Mouse (Mus musculus): ENCODE data around the gene Capn15.
A peak's percentile ranks its signal among the peaks of the same experiment; 100 is the strongest.

The Capn15 gene

DNA sequence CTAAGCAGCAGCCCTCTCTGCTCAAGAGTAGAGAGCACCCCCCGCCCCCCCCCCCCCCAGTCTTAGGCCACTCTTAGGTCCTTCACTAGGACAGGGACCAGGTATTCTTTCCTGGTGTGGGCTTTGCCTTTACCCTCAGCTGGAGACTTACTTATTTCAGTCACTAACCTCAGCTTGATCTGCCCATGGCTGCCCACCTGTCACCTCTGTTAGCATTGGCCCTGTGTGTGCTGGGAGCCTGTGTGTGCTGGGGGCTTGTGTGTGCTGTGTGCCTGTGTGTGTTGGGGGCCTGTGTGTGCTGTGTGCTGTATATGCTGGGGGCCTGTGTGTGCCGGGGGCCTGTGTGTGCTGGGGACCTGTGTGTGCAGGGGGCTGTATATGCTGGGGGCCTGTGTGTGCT, 30.9 kb downstream of the Capn15 start:
- no peak for DNase-seq

DNA sequence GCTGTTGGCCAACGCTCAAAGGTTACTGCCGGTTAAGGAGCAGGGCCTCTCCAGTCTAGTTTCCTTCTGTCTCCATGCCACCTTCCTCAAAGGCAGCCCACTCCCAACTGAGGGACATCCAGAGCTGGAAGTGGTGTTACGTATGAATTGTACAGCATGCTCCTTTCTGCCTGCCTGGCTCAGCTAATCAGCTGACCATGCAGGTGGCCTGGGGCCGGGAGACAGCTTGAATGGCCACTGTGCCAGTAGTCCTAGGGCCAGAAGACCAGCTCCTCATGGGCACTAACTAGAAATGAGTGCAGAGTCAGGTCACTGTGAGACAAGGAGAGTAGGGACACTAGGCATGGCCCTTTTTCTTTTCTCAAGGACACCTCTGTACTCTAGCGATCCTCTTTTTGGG, 32.4 kb downstream of the Capn15 start:
- no peak for DNase-seq

DNA sequence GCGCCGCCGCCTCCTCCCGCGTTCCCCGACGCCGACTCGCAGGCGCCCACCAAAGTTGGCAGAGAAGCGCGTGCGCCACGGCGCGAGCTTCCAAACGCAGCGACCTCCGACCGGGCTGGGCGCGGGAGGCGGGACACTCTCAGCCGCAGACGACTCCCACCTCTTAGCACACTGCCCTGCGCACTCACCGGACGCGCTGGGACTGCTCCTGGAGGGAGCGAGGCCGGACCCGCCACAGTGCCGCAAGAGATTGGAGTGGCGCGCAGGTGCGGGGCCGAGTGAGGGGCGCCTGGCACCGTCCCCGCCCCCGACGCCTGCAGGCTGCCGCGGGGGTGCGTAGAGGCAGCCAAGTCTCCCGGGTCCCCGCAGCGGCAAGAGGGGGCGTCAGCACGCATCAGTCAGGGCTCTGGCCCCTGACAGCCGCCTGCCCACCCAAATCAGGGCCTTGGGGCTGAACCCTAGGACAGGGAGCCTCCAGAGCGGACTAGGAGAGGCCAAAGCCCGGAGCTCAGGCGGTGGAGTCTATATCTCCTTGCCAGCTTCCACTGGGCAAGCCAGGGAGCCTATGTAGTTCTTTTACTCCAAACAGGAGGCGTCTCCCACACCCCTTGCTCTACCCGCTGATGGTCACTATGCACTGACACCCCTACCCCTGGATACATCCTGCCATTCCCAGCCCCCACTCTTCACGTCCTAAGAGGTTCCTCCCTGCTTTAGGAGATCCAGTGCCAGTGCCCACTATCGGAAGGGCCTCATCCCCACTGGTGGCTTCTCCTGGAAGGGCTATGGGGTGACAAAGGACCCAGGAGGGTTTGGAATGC, 33.6 kb downstream of the Capn15 start, which contains the start of gene A930017K11Rik:
Gene A930017K11Rik (minus strand): TSS at position 763 of the 821 bp plus-strand sequence.
- DNase-seq, result peak in 1 of 2 experiments; percentile 68

DNA sequence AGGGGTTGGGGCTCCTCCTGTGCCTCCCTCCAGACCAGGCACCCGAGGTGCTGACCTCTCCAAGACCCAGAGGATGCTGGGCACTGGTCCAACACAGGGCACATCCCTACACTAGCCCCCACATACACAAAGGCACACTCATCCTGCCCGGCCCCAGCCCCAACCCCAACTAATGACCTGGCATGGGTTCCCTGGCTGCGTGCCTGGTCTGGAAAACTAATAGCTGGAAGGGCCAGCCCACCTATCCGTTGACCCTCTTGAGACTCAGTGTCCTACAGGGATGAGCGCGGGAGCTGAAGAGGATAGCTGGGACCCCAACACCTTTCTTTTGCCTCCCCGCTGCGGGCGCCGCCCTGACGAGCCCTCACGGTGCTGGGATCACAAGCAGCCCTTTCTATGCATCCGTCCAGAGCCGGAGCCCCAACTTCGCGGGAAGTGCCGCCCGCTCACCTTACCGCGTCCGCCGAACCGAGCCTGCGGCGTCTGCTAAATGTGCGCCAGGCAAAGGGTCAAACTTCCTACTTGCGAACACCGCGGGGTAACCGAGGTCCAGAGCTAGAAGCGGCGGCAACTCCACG, 34.3 kb downstream of the Capn15 start:
- DNase-seq, result peak; percentile 38 to 39

DNA sequence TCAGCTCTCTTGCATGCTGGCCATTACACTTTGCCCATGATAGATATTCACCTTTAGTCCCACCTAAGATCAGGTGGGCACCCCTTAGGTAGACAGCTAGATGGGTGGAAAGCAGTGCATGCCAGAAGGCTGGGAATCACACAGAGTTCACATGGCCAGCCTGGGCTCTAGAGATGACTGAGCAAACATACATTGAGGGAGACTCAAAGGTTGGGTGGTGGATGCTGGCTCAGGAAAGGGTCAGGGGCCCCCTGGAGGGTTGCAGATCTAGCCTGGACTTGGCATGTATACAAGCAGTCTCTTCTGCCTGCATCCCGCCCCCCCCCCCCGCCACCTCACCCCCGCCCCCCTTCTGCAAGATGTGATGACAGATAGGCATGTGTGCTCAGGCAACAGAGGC, 34.9 kb downstream of the Capn15 start:
- no peak for DNase-seq

DNA sequence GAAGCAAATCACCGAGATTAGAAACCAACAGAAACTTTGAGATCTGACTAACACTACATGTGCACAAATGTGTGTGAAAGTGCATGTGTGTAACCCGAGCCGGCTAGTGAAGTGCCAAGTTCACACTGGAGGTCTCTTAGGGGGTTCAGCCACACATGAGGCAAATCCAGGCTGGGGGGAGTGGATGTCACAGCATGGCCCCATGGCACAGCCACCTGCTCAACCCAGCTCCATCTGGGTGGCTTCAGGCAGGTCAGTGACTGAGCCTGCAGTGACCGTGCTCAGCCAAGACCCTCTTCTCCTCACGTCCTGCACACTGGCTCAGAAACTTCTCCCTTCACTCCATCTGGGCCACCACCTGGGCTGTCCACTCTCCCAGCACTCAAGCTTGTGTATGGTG, 35.6 kb downstream of the Capn15 start:
- DNase-seq, result peak in 1 of 2 experiments; percentile 36

DNA sequence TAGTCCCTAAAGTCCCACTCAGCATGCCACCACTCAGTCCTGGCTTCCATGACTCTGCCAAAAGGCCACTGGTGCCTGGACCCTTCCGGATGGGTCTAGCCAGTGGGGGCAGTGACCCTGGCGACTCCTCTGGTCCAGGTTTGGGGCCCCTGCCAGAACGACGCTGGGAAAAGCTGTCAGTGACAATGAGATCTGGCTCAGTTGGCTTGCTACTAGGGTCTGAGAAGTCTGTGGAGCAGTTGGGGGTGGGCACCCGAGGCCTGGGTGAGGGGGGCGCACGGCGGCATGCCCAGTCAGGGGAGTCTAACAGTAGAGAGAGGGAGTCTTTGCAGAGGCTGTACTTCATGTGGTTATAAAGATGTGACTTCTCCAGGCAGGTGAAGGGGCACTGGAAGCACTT, 37.5 kb downstream of the Capn15 start:
- no peak for DNase-seq

DNA sequence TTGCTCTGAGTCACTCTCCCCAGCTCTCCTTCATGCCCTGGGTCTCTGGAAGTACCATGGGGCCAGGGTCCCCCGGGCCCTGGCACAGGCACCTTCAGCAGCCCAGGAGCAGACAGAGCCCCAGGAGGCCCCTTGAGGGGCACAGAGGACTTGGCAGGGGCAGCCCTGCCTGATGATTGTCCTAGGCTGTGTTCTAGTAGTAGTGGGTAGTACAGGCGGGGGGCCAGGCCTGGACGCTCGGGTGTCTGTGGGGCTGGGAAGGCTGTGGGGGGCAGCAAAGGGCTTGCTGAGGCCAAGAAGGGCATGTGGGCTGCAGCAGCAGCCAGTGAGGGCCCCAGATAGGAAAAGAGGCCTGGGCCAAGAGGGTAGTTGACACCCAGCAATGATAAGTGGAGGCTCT, 38.0 kb downstream of the Capn15 start:
- no peak for DNase-seq

DNA sequence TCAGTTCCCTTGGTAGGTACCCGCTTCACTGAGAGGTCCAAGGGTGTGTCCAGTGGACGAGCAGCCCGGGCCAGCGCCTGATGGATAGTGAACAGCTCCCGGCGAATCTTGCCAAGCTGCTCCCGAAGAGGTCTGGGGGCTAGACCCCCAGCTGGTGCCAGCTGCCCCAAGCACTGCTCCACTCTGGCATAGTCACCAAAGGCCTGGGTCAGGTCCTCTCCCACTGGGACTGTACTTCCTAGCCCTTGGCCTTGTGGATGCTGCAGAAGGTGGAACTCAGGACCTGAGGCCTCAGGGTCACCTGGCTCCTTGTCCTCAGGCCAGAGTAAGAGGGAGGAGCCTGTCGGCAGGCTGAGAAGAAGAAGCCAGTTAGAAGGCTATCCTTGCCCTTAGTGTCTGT, 38.7 kb downstream of the Capn15 start:
- no peak for DNase-seq

DNA sequence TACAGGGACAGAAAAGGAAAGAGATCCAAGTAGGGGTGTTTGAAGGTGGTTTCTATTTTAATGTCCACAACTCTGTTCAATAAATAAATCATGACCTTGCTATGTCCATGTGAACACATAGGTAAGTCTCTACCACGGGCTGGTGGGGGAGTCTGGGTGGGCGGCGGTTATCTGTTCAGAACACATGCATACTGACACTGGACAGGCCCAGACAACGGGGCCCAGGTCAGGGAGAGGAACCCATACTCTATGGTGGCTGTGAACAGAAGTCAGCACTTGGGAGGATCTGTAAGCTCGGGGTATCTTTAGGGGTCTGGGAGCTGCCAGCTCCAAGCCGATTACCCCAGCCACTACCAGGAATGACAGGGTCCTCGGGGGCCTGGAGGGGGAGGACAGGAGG, 39.2 kb downstream of the Capn15 start:
- no peak for DNase-seq

DNA sequence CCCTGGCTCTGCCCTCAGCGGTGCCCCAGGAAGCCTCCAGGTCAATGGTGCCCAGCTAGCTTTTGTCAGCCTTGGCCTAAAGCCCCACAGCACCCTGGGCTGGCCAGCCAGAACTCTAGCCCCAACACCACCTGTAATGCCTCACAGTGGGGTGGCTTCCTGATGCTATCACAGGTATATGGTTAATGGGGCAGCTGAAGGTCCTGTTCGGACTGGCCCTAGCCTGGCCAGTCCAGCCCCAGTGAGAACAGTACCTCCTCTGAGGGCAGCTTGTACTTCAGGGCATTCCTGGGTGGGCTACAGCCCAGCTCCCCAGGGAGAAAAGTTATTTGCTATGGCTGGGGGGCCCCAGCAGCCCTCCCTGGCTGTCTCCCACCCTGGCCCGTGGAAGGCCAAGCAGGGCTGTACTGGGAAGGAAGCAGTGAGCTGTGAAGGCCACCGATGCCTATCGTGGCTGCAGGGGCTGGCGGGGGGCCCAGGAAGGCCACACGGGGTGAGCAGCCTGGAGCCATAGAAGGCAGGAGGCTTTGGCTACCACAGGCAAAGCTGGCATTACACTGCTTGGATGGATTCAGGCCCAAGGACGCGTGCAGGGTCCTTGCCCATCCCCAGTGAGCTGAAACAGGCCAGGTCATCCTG, 40.0 kb downstream of the Capn15 start:
- DNase-seq, result peak; percentile 52 to 89

DNA sequence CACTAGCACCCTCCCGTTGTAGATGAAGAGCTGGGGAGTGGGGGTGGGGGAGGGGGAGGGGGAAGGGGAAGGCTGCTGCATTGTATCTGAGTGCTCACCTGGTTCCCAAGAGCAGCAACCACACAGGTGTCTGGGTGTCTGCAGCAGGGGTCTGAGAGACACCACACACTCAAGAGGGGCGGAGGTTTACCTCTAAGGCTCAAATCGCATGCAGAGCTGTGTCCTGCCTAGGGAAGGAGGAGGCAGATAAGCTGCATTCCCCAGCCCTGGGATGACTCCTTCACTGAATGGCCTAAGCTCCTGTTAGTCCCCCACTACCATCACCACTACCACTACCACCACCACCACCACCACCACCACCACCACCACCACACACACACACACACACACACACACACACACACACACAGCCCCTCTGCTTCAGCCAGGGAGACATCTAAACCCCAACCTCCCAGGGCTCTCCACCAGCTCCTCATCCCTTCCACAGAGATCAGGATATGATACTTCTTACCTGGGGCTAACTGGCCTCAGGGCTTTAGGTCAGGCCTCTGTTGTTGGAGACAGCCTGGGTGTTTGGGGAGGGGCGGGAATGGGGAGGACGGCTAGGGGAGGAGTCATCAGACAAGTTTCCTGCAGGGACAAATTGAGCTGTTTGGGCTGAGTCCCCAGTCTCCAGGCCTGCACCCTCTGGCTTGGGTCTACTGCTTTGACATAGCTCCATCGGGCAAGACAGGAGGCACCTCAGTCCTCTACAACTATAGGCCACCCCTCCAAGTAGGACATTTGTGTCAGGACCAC, 41.0 kb downstream of the Capn15 start, which contains the start of the genes Pigq and Nhlrc4:
Gene Pigq (minus strand): TSS at position 571 of the 798 bp plus-strand sequence.
Gene Nhlrc4 (minus strand): TSS at position 596 of the 798 bp plus-strand sequence.
- peak in 1 of 2 experiments; percentile 37 for DNase-seq

DNA sequence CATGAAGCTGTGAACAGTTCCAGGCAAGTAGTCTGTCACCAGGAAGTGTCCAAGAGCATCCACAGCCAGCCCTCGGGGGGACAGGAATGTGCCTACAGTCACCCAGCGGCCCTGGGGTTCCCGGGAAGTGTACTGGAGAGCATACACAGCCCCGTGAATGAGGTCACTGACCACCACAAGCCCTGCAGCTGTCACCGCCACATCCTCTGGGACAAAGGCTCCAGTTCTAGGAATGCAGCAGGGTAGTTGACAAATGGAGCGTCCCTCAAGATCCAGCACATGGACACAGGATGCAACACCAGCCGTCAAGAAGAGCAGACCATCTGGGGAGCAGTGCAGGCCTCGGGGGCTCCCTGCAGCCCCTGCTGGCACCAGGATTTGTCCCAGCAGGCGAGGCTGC, 41.8 kb downstream of the Capn15 start:
- no peak for DNase-seq

DNA sequence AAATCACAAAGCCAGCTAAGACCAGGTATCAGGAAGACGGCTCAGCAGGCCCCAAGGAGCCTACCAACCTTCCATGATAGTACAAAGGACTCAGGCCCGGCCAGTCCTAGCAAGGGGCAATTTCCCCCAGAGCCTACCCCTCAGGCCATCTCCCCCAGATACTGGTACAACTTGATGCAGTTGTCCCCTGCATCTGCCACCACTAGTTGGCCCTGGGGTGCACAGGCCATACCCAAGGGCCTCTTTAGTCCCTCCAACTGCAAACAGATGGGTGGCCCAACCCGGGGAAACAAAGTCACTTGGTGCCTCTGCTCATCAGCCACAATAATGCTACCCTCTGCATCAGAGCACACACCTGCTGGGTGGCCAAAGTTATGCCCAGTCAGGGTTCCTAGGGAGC, 42.4 kb downstream of the Capn15 start:
- DNase-seq, result no peak

DNA sequence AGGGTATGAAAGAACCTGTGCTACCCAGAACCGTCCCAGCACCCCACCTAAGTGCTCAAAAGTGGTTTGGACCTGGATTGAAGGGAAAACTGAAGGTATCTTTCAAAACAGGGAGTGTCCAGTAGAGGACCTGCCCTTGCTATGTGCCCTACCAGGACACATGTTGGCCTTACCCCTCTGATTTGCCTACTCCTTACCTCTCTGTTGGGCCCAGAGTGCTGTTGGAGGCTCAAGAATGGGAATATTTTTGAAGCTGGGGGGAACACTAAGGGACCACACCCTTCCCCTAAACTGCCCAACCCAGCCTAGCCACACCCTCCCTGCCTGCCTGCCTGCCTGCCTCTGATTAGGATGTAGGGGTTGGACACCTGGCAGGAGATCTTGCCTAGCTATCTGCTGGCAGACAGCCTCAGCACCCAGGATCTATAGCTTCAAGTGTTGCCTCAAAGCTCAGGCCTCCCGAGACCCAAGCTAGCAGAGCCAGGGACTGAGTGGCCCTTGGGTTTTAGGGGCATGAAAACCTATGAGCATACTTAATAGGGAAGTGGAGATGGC, 42.9 kb downstream of the Capn15 start:
- DNase-seq, result no peak

DNA sequence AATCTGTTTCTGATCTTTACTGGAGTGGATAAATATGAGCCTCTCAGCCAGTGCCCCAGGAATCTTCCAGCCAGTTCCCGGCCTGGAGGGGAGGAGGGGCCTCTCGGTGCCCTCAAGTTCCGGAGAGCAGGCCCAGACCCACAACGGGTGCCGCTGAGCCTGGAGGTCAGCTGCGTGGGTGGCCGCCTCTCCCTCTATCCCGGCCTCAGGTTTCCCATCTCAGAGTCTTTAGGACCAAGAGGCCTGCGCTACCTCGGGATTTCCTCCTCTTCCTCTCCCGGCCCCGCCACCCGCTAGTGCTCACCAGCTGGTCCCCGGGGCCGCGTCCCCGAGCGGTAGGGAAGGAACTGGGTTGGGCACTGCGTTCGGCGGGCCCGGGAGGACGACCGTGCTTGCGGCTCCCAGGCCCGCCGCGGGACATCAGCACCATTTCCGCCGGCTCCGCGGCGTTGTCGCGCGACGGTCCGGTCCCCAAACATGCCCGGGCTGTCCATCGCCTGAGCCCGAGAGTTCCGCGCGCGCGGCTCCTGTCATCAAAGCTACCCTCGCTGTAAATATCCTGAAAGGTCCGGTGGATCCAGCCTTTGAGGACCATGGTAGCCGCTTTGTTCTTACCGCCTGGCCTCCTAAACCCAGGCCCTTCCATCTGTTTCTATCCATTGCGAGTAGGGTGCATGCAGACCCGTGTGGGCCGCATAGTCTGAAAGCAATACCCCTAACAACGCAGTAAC, 43.9 kb downstream of the Capn15 start:
- peak; percentile 82 to 89 for DNase-seq

DNA sequence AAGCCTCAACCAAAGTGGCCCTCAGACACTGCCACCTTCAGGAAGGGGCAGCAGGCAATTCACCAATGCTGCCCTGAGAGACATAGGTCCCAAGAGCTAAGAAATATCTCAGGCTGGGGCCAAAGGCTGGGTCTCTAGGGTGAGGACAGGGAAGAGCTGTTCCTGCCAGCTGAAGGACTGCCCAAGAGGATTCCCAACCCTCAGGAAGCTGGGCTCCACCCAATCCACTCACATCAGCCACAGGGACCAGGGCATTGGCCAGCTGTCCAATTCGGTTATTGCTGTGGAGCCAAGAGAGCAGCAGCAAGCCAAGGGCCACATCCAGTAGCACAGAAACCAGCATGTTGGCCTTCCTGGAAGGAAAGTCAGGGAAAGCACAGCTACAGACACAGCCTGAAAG, 51.1 kb downstream of the Capn15 start:
- no peak for DNase-seq

DNA sequence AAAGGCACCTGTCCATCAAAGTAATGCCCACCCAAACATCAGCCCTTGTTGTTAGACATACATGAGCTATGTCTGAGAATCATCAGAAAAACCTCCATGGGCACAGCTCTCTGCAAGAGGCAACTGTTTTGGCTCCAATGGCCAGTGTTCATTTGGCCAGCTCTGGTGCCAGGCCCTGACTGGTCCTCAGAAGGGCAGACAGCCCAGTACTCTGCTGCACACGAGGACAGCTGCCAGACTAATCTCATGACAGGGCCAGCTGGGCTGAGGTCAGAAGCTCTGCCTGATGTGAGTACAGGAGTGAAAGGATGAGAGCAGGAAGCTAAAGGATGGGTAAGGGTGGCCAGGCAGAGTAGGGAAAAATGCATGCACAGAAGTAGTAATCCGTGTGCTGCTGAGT, 60.2 kb downstream of the Capn15 start:
- DNase-seq, result no peak

DNA sequence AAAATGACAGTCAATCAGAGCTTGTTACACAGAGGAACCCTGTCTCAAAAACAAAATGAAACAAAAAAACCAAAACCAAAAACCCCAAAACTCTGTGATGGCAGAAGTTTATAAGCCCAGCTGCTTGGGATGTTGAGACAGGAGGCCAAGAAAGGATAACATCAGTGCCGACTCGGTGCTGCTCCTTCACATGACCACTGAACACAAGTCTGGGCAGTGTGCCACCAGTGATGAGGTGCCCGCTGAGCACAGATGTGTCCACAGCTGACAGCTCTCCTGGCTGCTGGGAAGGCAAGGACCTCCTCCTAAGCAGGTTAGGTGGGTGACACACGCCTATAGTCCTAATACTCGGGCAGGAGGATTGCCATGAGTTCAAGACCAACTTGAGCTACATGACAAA, 63.5 kb downstream of the Capn15 start:
- peak; percentile 62 to 75 for DNase-seq

DNA sequence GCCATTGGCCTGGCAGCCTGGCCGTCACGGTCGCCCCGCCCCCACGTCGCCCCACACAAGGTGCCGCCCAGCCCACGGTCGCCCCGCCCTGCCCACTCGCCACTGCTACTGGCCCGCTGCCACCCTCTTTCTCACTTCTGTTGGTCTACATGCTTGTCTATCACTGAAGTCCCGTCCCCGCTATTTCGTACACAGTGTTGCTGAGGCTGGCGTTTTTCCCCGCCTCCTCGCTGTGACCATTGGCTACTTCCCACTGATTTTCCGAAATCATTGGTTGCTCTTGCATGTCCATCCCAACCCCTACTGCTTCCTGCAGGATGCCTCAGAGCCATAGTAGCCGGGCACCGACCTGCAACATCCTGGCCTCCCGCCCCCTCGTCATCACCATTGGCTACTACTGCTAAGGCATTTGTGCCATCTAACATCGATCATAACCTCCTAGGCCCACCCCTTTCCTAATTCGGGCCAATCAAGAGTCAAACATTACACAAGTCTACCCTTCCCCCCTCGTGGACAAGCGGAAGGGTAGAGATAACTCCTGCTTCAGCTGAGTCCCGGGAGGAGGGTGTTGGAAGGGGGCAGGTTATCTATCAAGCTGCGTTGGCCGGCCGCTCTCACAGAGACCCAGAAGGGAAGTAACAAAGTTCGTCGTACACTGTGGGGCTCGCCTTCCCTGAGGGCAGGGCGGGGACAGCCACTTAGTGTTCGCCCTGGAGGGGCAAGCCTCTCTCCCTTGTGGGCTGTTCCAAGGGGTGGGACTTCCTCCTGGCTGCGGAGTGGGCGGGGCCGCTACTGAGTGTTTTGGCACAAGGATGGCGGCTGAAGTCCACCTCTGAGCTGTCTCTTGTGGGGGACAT, 65.6 kb downstream of the Capn15 start:
- peak; percentile 100 for DNase-seq

Data from kidney, postnatal 25 days (tissue).